Mouse (Mus musculus) common myeloid progenitor, adult 5-6 weeks (primary cell): ENCODE results near the gene Snrpd3. TPM values are rescaled to one million over a fixed set of nuclear protein-coding genes. Genes with fewer than 3 reads are reported as not detected.
"Not testable (repeated sequence)": the region's sequence is repeated elsewhere in the genome, so short reads cannot be mapped to it uniquely, and the experiment has no call there.

Experiments
- ATAC-seq: replicated peaks from 2 replicates; pipeline ENCODE4 v1.8.0; 2016; ENCODE audit warnings: low read depth, mild to moderate bottlenecking, moderate TSS enrichment, inconsistent platforms; ENCODE audit not compliant: poor library complexity, severe bottlenecking
- total RNA-seq: library from RNA; stranded (forward); fragments of 200-1000, 187-1606 nt; gene quantifications from 2 replicates; pipeline ENCODE4 v1.2.3, GENCODE M21; 2017

Gene Snrpd3
- total RNA-seq = 82.7 and 123 TPM in 2 replicates

- peak; percentile 82 for ATAC-seq
These were observed at the start of gene Snrpd3 for GRCm38 (mm10) chr10:75517073-75517757. Snrpd3 (plus strand) TSS chr10:75517551.

DNA sequence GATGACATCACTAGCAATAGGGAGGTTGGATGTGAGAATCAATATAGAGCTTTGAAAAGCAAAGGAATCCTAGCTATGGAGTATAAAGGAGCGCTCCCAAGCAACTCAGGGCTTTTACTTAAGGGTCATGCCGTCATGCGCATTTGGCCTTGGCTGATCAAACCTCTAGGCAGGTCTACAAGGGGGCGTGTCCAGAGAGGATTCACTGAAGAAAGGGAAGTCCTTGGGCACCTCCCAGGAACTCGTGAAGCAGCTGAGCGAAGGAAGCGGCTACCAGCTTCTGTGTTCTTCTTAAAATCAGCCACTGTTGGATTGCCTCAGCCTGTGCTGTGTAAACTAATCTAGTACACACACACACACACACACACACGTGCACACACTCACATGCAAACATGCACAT is 43.9 kb upstream of the Snrpd3 start:
- peak; percentile 99 for ATAC-seq

GRCm38 (mm10) chr10:75474571-75474970 is 42.8 kb upstream of the Snrpd3 start:
- ATAC-seq = no peak

DNA sequence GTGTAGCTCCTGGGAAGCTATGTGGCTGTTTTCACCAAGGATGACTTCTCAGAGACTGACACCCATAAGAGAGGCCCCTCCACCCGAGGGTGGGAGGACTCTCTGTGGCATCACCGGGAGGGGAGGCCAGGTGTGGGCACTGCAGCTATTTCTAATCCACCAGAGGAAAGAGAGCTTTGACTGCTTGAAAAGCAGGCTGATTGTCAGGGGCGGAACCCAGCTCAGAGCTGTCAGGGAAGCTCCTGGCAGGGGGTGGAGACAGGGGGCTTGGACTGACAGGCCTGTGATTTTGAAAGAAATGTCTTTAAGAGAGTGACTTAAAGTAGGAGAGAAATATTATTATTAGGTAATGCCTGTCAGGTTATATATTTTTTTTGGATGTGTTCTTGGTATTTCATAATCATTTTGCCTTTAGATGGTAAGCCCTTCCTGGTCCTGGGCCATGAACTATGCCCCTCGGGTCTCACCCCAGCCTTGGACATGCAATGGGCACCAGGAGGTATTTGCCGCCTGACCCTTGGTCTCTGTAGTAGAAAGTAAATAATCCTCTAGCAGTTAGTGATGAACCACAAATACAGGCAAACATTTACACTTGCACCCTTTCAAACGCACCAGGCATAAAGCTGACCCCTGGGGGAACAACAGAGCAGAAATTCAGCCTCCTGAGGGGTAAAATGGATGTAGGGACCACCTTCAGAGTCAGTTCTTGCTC is 42.1 kb upstream of the Snrpd3 start:
- not testable (repeated sequence) for ATAC-seq

GRCm38 (mm10) chr10:75477034-75477433 is 40.3 kb upstream of the Snrpd3 start:
- no peak for ATAC-seq

DNA sequence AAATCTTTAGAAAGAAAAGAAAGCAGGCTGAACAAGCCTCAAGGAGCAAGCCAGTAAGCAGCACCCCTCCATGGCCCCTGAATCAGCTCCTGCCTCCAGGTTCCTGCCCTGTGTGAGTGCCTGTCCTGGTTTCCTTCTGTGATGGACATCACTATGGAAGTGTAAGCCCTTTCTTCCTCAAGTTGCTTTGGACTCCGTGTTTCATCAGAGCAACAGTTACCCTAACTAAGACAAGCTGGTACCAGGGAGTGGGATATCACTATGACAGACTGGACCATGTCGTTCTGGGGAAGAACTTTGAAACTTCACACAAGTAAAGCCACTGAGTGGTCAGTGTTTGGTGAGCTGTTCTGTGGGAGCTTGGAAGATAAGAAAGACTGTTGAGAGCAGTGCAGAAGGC is 37.4 kb upstream of the Snrpd3 start:
- ATAC-seq = no peak

GRCm38 (mm10) chr10:75481703-75482102 is 35.6 kb upstream of the Snrpd3 start:
- no peak for ATAC-seq

- no peak for ATAC-seq
These were observed 35.1 kb upstream of the Snrpd3 start for GRCm38 (mm10) chr10:75482271-75482670.

DNA sequence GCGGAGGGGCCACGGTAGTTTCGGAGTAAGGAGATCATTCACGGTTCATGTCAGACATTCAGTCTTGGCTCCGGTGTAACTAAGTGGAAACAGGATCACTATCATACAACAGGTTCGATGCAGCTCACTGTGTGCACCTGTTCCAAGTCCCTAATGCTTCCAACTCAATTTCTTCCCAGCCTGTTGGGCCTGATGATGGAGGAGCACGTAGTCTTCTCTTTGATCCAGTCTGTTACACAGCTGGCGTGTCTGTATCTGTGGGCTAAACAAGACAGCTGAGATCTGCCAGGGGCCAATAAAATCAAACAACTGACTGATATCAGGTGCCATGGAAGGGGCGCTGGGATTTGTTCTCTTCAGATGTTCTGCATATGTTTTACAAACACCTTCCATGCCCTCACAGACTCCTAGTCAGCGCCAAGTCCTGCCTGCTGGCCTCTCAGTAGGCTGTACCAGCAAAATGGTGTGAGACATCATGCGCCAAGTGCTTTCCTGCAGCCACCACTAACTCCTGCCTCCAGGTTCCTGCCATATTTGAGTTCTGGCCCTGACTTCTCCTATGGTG is 34.4 kb upstream of the Snrpd3 start:
- ATAC-seq = no peak

GRCm38 (mm10) chr10:75484066-75484465 is 33.3 kb upstream of the Snrpd3 start:
- no peak for ATAC-seq

GRCm38 (mm10) chr10:75484767-75485166 is 32.6 kb upstream of the Snrpd3 start:
- ATAC-seq = peak; percentile 39

GRCm38 (mm10) chr10:75486086-75486979 is 31.0 kb upstream of the Snrpd3 start:
- ATAC-seq = peak; percentile 64

DNA sequence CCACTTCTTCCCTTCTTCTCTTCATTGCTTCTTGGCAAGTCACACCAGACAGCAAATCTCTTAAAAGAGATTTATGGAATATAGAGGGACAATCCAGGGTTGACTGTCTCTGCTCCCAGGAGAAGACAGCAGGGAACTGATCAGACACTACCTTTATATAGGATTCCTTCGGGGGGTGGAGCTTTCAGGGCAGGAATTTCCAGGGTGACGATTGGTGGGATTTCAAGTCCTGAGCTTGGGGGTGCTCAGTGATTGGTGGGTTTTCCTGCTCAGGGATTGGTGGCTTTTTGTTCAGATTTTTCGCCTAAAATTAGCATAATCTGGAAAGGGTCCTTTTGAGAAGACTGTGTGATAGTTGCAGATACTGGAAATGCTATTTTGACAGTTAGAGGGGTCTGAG is 30.2 kb upstream of the Snrpd3 start:
- no peak for ATAC-seq

GRCm38 (mm10) chr10:75489522-75489921 is 27.8 kb upstream of the Snrpd3 start:
- peak; percentile 34 for ATAC-seq

- ATAC-seq = no peak
These were observed 26.6 kb upstream of the Snrpd3 start for GRCm38 (mm10) chr10:75490731-75491130.

DNA sequence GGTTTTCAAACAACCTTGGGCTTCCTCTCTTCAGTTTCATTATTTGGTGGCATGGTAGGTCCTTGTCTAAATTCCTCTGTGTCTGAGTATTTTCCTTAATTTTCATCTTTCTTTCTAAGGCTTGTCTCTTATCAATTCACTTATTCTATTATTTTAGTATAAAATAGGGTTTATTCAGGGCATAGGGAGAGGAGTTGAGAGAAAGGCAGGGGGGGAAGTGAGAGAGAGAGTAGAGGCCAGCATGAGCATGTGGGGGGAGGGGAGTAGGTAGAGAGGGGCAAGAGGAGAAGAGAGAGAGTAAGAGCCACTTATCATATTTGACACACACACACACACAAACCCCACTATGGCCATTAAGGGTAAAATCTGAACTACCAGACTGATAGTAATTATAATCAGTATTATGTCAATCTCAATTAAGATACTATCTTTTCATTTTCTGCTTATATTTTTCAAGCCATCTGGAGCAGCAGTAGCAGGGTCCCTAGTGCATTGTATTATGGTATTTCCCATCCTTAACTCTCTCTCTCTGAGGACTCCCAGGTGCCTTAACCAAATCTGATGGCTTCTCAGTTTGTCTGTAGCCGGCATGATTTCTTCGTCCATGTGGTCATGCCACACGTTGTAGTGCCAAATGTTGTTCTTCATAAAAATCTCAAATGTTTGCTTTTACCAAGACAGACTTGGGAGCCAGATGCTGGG is 26.0 kb upstream of the Snrpd3 start:
- no peak for ATAC-seq

- ATAC-seq = peak; percentile 67
These were observed 25.5 kb upstream of the Snrpd3 start for GRCm38 (mm10) chr10:75491936-75492262.

DNA sequence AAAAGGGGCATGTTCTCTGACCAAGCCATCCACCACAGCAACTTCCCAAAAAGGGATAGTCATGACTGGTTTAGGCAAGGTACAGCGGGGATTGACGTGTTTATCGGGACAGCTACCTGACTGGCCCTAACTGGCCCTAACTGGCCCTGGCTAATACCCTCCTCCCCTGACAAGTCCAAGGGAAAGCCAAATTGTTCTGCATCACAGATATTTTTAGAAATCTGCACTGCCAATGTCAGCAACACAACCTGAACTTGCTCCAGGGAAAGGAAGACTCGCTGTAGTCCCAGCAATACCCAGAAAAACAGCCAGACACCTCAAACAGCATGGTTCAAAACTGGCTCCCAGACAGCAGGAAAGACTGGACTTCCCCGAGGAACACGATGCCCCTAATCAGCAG is 22.0 kb upstream of the Snrpd3 start:
- no peak for ATAC-seq

DNA sequence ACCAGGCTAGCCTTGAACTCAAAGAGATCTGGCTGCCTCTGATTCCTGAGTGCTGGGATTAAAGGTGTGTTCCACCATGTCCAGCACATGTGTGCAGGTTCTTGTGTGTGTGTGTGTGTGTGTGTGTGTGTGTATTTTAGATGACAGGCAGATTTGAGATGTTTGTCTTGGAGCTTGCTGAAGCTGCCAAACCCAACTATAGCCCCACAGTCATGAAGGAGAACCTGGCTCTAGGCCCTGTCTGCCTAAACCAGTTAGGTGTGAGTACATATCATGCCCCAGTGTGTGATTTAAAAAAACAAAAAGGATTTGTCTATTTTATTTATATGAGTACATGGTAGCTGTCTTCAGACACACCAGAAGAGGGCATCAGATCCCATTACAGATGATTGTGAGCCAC is 21.4 kb upstream of the Snrpd3 start:
- ATAC-seq = no peak

GRCm38 (mm10) chr10:75499214-75499613 is 18.1 kb upstream of the Snrpd3 start:
- peak; percentile 48 for ATAC-seq
